Mouse (Mus musculus) left cerebral cortex, postnatal 36 days (tissue): ENCODE data around the gene Esp24. TPM values are rescaled to one million over a fixed set of nuclear protein-coding genes. Genes with fewer than 3 reads are reported as not detected.
"Not testable (repeated sequence)": the region's sequence is repeated elsewhere in the genome, so short reads cannot be mapped to it uniquely, and the experiment has no call there.

Experiments
- DNase-seq, 2 experiments: peaks; one replicate each; pipeline ENCODE4 v3.0.0; 2021 to 2022; ENCODE audit warnings: low spot score in 2 of 2, mixed read lengths in 1 of 2
- intact Hi-C: fragments of 180-260 bp; cut with DNase I; formaldehyde crosslinking; loops from one replicate; pipeline ENCODE4 v1.15.1; 2025
- total RNA-seq, 2 experiments: library from RNA; stranded (reverse); gene quantifications; 2 replicates each; pipeline ENCODE4 v1.2.3; 2021

Esp24 gene
- total RNA-seq = not detected

- DNase-seq, intact Hi-C loops: not testable (repeated sequence)
Measured at GRCm38 (mm10) chr17:39036395-39036794, at the start of gene Esp24. Gene Esp24 (plus strand): TSS chr17:39036695.

GRCm38 (mm10) chr17:39009846-39010245 lies 26.6 kb upstream of the Esp24 start:
- intact Hi-C loops = no loop called here

GRCm38 (mm10) chr17:39010675-39011638 lies 25.5 kb upstream of the Esp24 start:
- DNase-seq = no peak
- intact Hi-C loops = no loop called here

More at GRCm38 (mm10) chr17:39009846-39010245, 26.6 kb upstream of the Esp24 start:
- no peak for DNase-seq

GRCm38 (mm10) chr17:39017184-39017583 lies 19.3 kb upstream of the Esp24 start:
- intact Hi-C loops = no loop called here
- DNase-seq = no peak

GRCm38 (mm10) chr17:39043241-39043640 lies 6.7 kb downstream of the Esp24 start, which contains the start of gene Gm21903:
Gene Gm21903 (minus strand): TSS chr17:39043341.
- intact Hi-C loops = no loop called here
- DNase-seq = no peak

- intact Hi-C loops = no loop called here
- DNase-seq = no peak
Measured at GRCm38 (mm10) chr17:39063641-39064040, 27.1 kb downstream of the Esp24 start.

GRCm38 (mm10) chr17:39076937-39077336 lies 40.4 kb downstream of the Esp24 start, which contains the start of gene Esp23:
Gene Esp23 (minus strand): TSS chr17:39077037.
- intact Hi-C loops = no loop called here
- DNase-seq = no peak

Other genes with a start within 250 kb of the Esp24 start
- not detected for gene Gm21903, start 6.6 kb downstream of the Esp24 start, total RNA-seq
- not detected for gene Esp23, start 40.3 kb downstream of the Esp24 start, total RNA-seq
- not detected for gene Esp22, start 58.6 kb downstream of the Esp24 start, total RNA-seq